Mouse (Mus musculus) ovary, adult 18-20 months (tissue): ENCODE results near the gene Vwa3a.
A peak's percentile ranks its signal among the peaks of the same experiment; 100 is the strongest.
"Not testable (repeated sequence)": the region's sequence is repeated elsewhere in the genome, so short reads cannot be mapped to it uniquely, and the experiment has no call there.

Experiments
- DNase-seq: peaks from one replicate; pipeline ENCODE4 v3.0.0; 2022; ENCODE audit warnings: low spot score, mixed read lengths

The Vwa3a gene

DNA sequence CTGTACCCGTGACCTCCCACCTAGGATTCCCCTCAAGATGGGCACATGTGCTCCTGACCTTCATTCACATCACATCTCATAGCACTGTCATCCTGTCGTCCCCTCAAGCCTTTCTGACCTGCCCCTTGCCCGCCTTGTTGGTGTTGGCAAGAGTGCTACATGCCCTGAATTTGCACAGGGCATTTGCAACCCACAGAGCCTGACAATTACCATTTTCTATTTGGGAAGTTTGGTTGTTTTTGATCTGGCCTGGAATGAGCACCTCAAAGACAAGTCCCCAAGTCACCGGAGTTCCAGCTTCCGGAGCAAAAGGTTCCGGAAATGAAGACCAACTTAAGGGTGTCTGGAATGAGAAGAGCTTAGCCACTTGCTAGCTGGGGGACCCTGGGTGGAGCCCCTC is at the start of gene Vwa3a:
TSS of gene Vwa3a (plus strand) at position 301 of the 400 bp plus-strand sequence.
- DNase-seq: no peak

DNA sequence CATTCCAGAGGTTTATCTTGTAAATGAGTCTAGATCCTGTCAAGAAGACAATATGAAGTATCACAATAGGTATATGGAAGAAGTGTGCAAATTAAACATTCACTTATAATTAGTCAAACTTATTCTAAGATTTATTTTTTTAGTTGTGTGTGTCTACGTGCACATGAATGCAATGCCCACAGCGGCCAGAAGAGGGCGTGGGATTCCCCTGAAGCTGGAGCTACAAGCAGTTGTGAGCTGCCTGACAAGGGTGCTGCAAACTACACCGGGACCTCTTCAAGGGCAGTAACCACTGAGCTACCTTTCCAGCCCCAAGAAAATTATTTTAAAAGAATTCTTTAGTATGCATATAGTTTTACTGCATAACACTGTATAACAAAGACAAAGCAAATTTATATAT is 48.5 kb upstream of the Vwa3a start:
- no peak for DNase-seq

DNA sequence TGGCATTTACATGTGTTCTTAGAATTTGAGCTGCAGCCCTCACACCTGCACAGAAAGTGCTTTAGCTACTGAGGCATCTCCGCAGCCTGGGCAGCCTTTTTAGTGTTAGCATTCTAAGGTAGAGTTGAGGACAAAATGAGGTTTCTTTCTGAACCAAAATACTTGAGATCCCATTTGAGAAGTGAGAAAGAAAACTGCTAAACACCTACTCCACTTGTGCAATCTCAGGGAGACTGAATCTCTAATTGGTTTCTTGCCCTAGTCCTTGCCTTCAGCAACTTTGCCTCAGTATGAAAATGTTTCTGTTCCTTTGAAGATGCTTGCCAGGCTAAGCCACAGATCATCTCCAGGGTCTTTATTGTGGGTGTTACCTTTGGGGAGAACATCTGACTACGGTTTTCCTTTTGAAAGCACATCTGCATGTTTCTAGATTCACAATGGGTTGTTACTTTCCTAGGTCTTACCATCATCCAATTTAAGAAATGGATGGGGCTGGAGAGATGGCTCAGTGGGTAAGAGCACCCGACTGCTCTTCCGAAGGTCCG is 45.2 kb upstream of the Vwa3a start:
- DNase-seq: no peak

DNA sequence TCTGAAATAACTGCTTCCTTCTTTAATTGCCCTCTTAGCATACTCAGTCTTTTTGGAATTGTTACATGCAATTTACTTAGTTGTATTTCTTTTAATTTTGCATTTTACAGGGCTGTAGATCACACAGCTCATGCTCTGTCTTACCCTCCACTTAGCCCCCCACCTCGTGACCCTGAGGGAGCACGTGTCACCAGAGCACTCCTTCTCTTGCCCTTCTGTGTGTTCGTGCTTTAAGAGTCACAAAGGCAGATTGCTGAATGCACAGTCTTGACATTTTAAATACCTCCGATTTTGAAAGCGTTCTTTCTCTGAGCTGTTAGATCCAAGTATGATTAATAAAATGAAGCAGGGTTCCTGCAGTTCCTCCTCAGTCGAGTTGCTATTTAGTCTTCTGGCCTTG is 43.9 kb upstream of the Vwa3a start:
- no peak for DNase-seq

DNA sequence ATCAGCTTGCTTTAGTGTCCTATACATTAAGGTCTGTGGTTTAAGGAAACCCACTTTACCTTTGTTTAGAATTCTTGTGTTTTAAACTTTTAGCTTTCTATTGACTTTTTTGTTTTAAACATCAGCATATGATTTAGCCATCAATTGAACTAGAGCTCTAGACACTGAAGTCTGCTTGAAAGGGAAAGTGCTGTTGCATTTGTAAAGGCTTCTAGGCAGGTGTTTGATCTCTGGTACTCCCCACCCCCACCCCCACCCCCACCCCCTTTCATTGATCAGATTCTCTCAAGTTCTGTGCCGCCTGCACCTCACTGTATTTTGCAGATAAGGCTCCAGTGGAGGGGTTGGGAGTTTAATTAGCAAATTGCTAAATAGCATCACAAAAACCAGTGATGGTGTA is 43.5 kb upstream of the Vwa3a start:
- no peak for DNase-seq

GRCm38 (mm10) chr7:120696331-120696730 is 42.8 kb upstream of the Vwa3a start:
- no peak for DNase-seq

DNA sequence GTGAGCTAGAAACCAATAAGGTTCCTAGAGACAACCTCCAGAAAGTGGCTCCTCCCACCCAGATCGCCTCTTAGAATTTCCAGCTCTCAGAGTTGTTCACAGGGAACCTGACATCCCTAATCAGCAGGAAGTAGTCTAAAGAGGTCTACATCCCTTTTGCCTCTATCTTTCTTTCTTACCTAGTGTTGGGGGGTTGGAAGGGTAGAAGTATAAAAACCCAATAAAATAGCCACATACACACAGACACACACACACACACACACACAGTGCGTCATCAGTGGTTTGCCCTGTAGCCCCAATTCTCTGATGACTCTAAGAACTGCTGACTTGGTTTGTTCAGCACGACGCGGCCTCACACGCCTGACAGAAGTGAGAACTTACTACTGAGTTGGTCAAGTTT is 39.5 kb upstream of the Vwa3a start:
- no peak for DNase-seq

- no peak for DNase-seq
These were observed 35.2 kb upstream of the Vwa3a start for GRCm38 (mm10) chr7:120703888-120704287.

- DNase-seq: no peak
These were observed 27.0 kb upstream of the Vwa3a start for GRCm38 (mm10) chr7:120712071-120712470.

GRCm38 (mm10) chr7:120713225-120713624 is 25.9 kb upstream of the Vwa3a start:
- no peak for DNase-seq

- not testable (repeated sequence) for DNase-seq
These were observed 25.2 kb upstream of the Vwa3a start for GRCm38 (mm10) chr7:120713951-120714350.

DNA sequence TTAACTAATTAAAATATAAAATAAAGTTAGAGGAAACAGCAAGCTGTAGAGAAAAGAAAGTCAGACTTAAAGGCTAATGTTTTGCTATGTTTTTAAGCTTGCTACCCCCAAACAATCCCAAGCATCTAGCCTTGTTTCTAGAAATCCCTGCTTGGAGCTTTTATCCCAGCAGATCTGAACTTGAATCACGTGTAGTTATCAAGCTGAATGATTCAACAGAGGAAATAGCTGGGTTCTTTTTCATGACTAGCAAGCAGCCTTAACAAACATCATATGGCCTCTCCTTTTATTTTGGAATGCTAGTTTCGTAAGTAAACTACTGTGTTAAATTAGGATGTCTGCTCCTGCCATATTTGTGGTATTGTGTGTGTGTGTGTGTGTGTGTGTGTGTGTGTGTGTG is 21.9 kb upstream of the Vwa3a start:
- no peak for DNase-seq

DNA sequence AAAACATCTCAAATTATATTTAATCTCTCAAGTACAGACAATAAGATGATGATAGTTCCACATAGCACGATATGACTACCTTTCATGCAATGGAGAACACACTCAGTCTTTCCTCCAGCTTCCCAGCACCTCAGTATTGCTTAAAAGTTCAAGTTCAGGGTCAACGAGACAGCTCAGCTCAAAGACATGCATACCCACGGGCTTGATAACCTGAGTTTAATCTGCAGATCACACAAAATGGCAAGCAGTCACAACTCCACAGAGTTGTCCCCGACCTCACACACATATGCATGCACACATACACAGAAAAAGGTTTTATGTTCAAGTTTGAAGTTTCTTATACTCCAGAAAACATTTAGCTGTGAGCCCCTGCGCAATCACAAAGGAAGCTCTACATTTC is 18.1 kb upstream of the Vwa3a start:
- no peak for DNase-seq

GRCm38 (mm10) chr7:120721456-120721855 is 17.7 kb upstream of the Vwa3a start:
- DNase-seq: no peak

DNA sequence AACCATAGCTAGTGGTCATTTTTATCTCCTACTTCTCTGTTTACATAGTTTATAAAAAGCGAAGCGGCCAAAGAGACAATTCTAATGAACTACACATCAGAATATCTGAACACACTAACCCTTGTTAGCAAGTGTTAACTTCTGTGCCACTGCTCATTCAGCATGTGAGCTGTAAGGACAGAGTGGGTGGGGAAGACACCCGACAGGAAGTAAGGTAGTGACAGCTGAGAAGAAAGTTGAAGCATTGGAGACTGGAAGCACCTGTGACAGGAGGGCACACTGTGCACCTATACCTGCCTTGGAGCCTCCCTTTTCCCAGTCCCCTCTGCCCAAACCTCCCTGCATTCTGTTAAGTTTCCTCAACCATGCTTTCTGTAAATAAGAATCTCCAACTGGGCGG is 17.1 kb upstream of the Vwa3a start:
- DNase-seq: no peak

DNA sequence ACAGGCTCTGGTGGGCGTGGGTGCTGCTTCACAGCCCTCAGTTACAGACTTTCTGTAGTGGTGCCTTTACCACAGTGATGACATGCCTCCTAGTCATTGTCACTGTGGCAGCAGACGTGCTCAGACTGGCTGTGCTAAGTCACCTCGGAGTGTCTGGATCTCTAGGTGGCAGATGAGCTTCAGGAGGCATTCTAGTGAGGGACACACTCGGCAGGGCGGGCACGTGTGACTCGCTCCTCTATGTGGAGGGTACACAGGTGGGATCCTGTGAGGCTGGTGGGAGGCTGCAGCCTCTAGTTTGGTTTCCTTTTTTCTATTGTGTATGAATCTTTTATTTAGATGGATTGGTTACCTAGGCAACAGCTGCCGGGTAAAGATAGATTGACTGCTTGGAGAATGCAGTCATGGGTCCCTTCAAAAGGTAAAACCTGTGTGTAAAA is 16.3 kb upstream of the Vwa3a start:
- DNase-seq: no peak

DNA sequence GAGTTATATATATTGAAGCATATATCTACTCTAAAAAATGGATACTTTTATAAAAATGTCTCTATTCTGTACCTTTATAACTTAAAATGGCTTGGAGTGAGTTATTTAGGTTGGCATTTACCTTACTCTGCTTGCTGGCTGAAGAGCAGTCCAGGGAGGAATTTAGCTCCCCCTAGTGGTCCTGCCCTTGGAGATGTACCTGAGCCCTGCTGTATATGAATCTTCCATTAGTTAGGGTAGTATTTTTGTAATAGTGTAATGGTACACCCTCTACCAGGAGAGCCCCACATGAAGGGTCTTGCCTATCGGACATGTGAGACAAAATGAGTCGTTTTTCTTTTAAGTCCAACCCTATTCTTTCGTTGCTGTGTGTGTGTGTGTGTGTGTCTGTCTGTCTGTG is 11.5 kb upstream of the Vwa3a start:
- DNase-seq: no peak

- no peak for DNase-seq
These were observed 9.5 kb upstream of the Vwa3a start for GRCm38 (mm10) chr7:120729635-120730034.

DNA sequence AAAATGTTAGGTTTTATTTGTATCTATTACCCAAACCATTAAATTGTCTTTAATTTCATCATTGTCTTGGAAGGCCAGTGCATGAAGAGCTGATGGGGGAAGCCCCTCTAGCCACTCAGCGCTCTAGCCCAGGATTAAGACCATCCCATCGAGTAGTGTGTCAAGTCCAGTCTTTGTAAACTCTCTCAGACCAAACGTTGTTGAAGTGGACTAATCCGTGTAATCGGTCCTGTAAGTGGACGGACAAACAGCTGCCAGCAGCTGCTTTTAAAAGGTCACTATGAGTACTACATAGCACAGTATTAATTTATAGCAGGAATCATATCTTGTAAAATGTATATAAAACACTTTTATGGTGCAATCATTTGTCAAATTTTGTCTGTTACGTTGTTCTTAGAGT is 6.2 kb upstream of the Vwa3a start:
- DNase-seq: no peak

DNA sequence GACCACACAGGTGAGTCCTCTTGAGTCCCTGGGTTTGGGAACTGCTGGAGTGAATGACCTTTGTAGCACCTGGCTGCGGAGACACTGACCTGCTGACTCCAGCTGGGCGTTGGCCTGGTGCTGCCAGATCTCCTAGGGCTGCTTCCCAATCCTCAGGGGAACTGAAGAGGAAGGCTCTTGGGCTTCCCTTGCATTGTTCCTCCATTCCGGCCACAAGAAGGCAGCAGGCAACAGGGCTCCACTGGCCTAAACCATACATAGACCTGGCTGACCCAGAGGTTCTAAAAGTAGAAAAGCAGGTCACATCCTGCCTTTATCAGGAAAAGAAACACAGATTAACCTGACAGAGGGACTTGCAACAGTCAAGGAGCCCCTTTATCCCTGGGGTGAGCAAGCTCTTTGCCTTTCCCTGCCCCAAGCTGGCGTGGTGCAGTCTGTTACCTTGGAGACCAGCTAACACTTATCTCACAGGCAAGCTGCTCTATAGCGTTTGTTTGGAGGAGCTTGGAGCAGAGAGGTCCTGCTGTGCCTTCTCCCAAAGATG is 512 bp downstream of the Vwa3a start:
- no peak for DNase-seq

DNA sequence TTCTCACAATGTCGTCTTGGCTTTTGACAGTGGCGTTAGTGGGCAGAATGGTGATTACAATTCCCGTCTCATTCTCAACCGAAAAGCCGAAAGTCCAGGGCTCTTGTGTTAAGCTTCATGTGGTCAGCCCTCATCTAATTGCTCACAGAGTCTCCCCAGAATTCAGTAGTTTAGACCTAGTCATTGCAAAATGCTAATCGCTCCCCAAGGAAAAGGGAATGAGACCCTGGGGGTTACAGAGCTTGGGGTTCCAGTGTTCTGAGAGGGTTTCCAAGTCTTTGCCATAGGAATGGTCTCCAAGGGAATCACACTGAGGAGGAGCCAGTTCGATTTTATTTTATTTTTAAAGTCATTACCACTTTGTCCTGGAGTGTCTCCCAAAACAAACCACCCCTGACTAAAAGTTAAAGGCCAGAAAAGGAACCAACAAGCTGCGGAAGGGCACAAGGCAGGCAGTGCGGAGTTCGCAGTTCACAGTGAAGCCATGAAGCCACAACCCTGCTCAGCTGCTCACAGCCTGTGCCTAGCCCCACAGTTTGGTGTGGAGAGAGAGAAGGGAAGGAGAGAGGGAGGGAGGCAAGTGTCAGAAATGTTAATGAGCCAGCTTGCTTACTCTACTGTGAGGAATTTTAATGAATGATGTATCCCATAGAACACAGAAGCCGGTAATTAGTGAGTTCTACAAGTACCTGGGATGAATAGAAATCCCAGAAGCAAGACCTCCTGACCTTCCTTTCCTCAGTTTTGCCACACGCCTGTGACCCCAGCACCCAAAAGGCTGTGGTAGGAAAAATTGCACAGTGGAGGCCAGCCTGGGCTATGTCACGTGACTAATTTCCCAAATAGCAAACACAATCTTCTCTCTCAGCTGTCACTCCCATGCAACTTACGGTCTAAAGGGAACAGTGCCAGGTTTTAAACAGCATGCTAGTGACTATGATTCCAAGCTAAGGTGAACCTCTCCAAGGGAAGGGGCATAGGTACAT is 4.5 kb downstream of the Vwa3a start:
- DNase-seq: no peak

DNA sequence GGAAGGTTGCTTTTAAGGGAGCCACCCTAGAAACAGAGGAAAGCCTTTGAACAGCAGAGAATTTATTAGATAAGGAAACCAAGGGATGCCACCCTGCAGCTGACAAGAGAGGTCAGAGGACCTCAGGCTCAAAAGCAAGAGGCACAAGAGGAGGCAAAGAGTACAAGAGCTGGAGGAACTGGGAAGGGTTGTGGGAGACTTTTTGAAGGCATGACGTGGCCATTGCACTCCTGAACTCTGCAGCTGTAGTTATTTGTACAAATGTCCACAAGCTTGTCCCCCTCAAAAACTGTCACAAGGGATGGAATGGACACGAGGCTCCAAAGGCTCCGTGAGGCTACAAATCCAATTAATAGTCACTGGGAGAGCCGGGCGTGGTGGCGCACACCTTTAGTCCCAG is 5.5 kb downstream of the Vwa3a start:
- DNase-seq: no peak

DNA sequence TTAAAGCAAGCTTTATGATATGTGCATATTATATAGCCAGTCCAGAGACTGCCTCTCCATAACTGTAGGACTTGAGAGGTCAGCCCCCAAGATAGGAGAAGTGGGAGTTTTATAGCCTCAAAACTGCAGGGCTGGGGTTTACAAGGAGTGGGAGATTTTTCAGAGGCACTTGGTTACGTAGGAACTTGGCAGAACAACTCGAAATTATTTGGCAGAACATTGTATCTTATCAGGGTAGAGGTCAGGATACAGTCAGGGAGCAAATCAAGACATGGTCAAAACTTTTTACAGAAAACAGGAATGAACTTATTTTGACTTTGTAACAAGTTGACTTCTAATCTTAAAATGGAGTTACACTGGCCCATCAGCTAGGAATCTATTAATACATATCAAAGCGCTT is 6.9 kb downstream of the Vwa3a start:
- peak; percentile 42 for DNase-seq
